Mouse (Mus musculus) mesoderm, embryonic 11.5 days (tissue): Measurements from ENCODE around the gene Rgs1.

Experiments
- DNase-seq: peaks from one replicate; pipeline ENCODE4 v3.0.0-alpha.2; 2012; ENCODE audit warnings: low read depth, low spot score

Rgs1 gene

GRCm38 (mm10) chr1:144248923-144249322 lies at the start of gene Rgs1:
Gene Rgs1, minus strand, starts transcription at chr1:144249242.
- no peak for DNase-seq

DNA sequence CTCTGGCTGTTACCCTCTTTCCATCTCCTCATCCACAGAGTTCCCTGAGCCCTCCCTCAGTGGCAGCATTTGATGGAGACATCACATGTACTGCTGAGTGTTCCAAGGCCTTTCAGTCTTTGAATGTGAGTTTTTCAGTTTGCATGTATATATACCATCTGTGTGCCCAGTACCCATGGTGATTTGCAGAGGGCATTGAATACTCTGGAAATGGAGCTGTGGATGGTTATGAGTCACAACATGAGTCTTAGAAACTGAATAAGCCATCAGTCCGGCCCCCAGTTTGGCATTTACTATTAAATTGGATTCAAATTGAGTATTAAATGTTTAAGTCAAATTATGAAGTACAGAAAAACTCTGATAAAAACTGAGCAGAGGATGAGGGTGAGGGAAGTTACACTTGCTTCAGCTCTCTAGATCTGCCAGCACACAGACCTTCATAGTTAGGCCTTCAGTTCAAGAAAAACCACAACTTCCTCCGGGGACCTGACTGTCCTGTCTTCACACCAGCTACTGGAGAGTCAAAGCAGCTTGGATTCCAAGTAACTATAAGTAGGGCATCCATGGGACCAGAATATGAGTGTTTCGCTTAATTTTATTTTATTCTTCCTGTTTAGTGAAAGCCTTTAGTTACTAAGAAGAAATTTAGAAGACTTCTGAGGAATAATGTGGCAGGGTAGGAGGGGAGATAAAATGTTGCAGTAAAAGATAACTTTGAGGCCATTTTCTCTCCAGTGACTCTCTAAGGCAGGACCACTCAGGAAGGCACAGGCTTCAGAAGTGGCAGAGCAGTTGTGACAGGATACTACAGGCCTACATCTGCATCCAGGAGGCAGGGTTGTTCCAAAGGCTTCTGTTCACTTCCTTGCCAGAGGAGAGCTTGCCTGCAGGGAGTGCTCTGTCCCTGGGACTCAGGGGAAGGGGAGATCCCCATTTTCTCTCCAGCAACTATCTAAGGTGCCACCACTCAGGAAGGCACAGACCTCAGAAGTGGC lies 34.3 kb upstream of the Rgs1 start:
- no peak for DNase-seq

DNA sequence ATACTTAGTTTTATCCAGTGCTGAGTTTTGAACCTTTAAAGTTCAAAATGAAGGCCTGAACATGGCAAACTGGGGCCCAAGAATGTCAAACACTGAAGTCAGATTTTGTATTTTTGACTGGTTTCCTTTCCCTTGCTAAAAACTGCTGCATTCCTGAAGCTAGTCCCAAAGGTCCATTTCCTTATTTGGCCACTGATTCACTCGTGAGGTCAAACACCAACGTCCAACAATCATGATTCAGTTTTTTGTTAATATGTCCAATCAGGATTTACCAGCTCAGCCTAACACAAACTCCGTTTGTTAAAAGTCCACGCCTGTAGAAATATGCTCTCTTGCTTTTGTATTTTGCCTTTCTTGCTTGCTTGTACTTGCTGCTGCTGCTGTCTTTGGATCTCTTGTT lies 31.0 kb upstream of the Rgs1 start:
- no peak for DNase-seq

DNA sequence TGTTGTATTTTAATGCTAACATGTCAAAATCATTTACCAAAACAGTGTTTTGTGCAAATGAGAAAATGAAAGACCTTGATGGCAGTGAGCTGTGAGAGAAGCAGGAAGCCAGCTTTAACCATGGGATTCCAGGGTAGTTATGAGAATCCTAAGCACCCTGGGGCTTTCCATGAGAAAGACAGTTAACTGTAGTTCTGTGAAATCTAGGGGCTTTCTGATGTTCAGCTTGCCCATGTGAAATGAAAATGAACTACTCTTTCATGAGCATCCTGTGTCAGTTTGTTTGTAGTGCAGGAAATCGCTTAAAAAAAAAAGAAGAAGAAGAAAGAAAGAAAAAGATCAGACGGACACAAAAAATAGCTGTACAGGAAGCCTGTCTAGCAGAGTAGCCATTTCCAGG lies 23.9 kb upstream of the Rgs1 start:
- no peak for DNase-seq

- DNase-seq, result no peak
Observed at GRCm38 (mm10) chr1:144269112-144269511, 20.1 kb upstream of the Rgs1 start.

- no peak for DNase-seq
Observed at GRCm38 (mm10) chr1:144267471-144268470, 18.7 kb upstream of the Rgs1 start.

GRCm38 (mm10) chr1:144264000-144264399 lies 15.0 kb upstream of the Rgs1 start:
- no peak for DNase-seq

GRCm38 (mm10) chr1:144262008-144262407 lies 13.0 kb upstream of the Rgs1 start:
- DNase-seq, result no peak

DNA sequence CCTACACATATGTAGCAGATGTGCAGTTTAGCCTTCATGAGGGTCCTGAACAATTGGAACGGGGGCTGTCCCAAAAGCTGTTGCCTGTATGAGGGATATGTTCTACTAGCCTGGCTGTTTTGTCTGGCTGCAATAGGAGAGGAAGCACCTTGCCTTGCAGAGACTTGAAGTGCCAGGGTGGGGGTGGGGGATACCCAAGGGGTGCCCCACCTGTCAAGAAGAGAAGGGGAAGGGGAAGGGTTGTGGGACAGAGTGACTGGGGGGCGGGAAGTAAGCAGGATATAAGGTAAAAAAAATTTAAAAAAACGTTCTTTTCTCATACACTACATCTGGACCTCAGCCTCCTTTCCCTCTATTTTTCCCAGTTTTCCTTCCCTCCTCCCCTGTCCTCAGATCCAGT lies 9.7 kb upstream of the Rgs1 start:
- DNase-seq, result no peak

DNA sequence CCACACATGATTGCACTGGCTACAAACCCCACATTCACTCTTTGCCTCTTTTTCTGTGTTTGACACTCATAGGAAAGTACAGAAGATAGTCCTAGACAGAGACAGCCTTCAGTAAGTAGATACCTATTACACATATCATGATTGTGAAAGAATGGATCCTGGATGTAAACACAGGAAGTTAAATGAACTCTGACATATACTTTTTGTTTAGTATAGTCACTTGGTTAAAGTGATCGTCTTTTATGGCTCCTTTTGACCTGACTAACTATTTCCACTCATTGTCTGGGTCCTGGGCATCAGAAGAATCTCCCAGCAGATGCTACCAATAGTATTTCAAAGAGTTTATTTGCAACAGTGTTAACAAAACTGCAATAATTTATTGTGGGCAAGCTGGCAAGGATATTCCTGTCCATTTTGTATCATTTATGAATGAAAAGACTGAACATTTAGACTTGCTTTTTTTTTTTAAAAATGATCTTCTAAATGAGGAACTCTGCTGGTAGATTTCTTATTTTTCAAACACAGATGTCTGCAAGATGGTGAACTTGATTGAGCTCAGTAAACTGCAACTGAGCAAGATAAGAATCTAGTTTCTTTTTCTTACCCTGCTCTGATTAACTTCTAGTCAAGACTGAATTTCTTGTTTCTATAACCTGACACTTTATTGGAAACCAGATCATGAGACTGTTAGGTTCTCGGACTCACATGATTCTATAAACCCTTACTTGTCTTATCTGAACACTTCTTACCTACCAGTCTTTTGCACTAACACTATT lies 7.7 kb upstream of the Rgs1 start:
- no peak for DNase-seq

DNA sequence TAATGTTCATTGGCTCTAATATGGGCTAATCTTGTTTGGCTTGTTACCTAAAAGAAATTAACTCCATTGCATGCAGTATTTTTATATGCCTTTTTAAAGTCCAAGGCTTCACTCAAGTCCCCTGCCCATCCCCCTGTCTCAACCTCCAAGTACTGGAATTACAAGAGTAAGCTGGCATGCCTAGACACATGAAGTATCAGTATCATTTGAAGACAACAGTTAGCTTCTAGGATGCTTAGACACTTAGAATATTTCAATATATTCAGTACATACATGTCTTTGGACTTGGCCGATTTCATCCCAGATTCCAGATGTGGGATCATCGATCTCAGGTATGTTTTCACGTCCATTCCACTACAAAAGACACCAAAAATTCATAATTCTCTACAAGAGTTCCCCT lies 836 bp downstream of the Rgs1 start:
- DNase-seq, result no peak

- DNase-seq, result no peak
Observed at GRCm38 (mm10) chr1:144247382-144247781, 1.7 kb downstream of the Rgs1 start.

GRCm38 (mm10) chr1:144243511-144243910 lies 5.5 kb downstream of the Rgs1 start:
- DNase-seq, result peak; percentile 1

DNA sequence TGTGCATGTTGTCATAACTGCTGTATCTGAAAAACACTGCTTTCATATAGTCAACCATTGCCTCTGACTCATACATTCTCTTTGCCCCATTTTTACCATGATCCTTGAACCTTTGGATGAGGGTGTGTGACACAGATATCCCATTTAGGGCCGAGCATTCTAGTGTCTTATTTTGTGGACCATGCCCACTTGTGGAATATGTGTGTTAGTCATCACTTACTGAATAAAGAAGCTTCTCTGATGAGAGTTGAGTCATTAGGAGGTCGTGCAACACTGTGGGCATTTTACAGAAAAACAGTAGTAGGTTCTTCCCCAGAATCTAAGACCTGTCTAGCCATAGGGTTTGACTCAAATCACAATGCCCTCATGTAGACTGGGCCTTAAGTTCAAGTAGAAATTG lies 9.8 kb downstream of the Rgs1 start:
- no peak for DNase-seq

DNA sequence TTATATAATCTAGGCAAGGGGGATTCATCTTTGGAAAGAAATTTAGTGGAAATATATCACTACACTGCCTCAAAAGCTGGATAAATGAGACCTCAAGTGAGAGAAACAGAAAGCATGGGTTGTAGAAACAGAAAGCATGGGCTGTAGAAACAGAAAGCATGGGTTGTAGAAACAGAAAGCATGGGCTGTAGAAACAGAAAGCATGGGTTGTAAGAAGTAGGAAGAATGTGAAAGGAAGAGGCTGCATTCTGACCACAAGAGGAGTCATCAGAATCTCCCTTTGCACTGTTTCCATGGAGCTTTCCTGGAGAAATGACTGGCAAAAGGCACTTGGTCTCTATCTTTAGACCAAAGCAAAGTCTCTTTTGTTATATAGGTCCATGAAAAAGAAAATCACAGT lies 33.8 kb downstream of the Rgs1 start:
- DNase-seq, result no peak

DNA sequence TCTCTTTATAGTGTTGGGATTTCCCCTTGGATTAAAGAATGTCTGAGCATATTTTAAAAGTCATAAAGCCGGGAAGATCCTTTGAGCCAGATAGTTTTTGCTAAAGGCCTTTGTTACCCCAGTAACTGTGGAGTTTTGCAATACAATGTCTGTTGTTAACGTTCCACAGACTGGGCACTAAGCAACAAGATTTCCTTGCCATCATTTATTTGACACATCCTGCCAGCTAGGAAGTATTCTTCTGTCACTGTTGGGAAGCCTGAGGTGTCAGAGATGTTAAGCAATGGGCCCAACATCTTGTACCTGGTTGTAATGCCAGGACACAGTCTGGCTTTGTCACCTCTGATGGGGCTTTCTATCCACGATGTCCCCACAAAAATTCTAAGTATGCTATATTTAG lies 38.1 kb downstream of the Rgs1 start:
- DNase-seq, result no peak

DNA sequence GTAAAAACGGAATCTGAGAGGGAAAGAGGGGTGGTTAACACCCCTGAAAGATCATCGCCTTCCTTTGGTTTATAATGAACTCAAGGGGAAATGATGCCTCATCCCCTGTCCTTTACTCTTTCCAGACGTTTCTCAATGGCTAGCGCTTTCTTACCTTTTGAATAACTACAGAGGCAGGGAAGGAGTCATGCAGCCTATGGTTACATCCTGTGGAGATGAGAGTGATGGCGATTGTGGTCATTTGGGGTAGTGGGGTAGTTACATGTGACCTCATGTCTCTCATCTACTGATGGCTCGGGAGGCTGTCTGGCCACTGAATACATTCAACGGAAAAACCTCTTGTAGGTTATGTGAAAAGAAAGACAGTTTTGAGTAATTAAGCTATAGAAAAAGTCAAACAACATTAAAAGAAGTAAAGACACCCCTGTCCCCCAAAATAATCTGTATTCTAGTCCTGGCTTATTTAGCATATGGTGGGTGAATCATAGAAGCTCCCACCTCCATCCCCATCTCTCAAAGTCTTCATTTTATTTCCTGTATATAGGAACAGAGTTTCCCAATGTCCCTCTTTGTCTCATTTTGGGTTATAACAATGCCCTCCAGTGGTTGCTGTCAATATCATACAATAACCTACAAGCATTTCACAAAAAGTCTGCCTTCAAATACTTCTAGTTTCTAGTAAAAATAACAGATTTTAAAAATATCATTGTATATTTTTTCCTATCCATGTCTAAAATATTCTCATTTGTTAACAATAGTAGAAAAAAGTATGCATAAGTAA lies 42.6 kb downstream of the Rgs1 start:
- DNase-seq, result no peak

DNA sequence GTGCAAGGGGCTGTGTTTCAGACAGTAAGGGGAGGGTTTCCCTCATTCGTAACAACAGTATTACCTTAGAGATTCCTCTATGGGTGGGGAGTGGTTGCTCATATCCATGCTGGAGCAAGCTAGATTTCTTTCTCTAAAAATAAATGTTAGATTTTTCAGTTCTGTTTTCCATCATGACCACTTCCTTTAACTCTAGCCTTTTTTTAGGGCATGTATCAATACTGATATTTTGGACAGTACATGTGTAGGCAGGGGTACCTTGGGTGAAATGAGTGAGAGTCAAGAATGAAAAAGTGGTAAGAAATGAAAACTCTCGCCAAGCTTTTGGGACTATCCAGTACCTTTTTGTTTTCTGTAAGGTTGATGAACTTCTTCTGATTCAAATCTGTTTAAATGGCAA lies 44.3 kb downstream of the Rgs1 start:
- no peak for DNase-seq

- DNase-seq, result no peak
Observed at GRCm38 (mm10) chr1:144202939-144203338, 46.1 kb downstream of the Rgs1 start.

DNA sequence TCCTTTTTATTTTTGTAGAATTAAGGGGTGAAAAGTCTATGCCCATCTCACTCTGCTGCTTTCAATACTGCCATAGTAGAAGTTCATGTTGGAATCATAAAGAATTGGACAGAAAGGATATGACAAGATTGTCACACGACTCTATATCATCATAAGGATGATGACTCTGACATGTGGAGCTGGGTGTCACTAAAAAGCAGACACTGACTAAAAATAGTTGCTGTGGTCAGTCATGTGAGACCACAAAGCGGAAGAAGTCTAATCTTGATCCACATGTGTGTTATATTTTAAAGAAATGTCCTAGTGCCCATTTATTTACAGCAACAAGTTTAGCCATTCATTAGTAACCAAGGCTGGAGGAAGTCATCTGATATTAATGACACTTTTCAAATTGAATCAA lies 48.5 kb downstream of the Rgs1 start:
- no peak for DNase-seq

DNA sequence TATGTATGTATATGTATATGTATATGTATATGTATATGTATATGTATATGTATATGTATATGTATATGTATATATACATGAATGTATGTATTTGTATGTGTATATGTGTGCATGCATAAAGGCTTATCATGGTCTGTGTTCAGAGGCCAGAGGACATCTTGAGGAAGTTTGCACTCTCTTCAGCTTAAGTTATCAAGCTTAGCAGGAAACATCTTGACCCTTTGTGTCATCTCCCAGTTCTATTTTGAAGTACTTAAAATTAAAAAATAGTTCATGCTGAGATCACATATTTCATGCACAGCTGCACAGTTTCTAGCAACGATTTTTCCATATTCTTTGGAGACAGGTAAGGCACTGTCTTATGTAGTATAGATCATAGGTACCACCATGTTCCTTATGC lies 49.5 kb downstream of the Rgs1 start:
- no peak for DNase-seq
